Mouse (Mus musculus): Measurements from ENCODE around the gene Oaz3. TPM values are rescaled to one million over a fixed set of nuclear protein-coding genes. Genes with fewer than 3 reads are reported as not detected.

Gene Oaz3
- polyA plus RNA-seq, 1 experiment = not detected

DNA sequence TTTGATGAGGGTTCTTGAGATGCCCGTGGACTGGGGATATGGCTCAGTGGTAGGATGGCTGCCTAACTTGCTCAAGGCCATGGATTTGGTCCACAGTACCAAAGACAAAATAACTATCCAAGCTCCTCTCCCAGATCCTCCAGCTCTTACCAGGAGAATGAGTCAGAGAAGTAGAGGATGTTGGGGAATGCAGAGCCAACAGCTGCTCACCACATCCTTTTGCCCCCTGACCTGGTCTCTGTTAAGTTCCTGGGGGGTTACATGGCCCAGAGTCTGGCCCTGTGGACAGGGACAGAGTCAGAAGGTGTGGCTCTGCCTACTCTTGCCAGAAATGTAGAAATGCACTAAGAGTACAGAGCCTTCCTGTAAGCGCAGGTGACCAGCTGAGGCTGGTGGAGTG lies 16.1 kb upstream of the Oaz3 start:
- H3K4me3 ChIP-seq (ENCODE audit: insufficient read depth, low read length) = no peak overlapping the region
- TF ChIP-seq CTCF (IDR thresholded peaks at IDR 0.05; ENCODE audit: low read depth, low read length) (no peak), POLR2A (IDR thresholded peaks at IDR 0.05; ENCODE audit: borderline replicate concordance, low read depth, low read length) (no peak)
- H3K4me1 ChIP-seq (ENCODE audit: control insufficient read depth, insufficient read depth, low read length) = no peaks in the 10 kb centered on the region
- H3K27ac ChIP-seq (ENCODE audit: insufficient read depth, low read depth, low read length) = no peak overlapping the region

DNA sequence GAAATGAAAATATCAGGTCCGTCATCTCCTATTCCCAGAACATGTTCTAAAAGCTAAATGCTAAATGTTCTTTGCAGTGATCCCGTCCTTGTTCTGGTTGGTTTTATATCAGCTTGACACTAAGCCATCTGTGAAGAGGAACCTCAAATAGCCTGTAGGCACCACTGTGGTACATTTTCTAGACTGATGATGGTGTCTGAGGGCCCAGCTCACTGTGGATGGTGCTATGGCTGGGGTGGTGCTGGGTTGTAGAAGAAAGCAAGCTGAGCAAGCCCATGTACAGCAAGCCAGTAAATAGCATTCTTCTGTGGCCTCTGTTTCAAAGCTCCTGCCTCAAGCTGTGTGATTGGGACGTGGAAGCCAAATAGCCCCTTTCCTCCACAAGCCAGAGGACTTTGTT lies 13.3 kb upstream of the Oaz3 start:
- no peak for TF ChIP-seq POLR2A (IDR thresholded peaks at IDR 0.05; ENCODE audit: borderline replicate concordance, low read depth, low read length)
- TF ChIP-seq CTCF (IDR thresholded peaks at IDR 0.05; ENCODE audit: low read depth, low read length) = no peak
- H3K27ac ChIP-seq (ENCODE audit: insufficient read depth, low read depth, low read length) = no peak overlapping the region
- no peak overlapping the region for H3K4me3 ChIP-seq (ENCODE audit: insufficient read depth, low read length)
- H3K4me1 ChIP-seq (ENCODE audit: control insufficient read depth, insufficient read depth, low read length) = no peaks in the 10 kb centered on the region

DNA sequence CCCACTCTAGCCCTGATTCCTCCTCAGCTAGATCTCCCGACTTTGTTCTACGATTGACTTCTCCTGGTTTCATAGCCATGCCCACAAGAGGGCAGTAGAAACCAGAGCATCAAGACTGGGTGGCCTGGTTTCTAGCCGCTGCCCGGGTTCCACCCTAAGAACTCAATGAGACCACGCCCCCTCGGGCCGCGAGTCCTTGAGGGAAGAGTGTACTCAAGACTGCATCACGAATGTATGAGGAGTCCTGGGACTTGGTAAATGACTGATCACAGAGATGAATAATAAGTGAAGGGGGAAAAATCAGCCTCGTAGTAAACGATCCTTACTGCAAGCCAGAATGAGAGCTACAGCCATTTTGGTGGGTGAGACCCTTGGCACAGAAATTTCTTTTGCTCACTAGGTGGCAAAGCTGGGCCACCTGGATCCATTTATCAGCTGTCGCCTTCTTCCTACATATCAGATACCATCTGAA lies 12.8 kb upstream of the Oaz3 start:
- Histone ChIP-seq H3K4me1 (ENCODE audit: control insufficient read depth, insufficient read depth, low read length) (no peaks in the 10 kb centered on the region), H3K27ac (ENCODE audit: insufficient read depth, low read depth, low read length) (no peak overlapping the region), H3K4me3 (ENCODE audit: insufficient read depth, low read length) (peak overlapping the region; percentile 29; the same call in 1 of the 2 replicates)
- TF ChIP-seq CTCF (IDR thresholded peaks at IDR 0.05; ENCODE audit: low read depth, low read length) (peak; percentile 52), POLR2A (IDR thresholded peaks at IDR 0.05; ENCODE audit: borderline replicate concordance, low read depth, low read length) (no peak)

DNA sequence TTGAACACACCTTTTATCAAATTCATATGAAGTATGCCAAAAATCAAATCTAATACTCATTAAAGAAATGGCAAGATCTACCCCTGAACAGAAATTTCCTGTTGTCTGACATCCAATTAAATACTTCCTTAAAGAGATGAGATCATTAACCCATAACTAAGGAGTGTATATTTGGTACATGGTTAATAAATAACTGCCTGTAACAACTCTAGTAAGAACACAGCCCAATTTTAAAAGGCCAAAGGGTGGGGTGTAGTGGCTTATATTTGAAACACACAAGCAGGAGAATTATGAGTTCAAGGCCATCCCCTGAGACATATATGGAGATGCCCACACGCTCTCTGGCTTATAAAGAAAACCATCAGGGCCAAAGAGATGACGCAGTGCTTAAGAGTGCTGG lies 5.7 kb upstream of the Oaz3 start:
- no peak for TF ChIP-seq CTCF (IDR thresholded peaks at IDR 0.05; ENCODE audit: low read depth, low read length)
- TF ChIP-seq POLR2A (IDR thresholded peaks at IDR 0.05; ENCODE audit: borderline replicate concordance, low read depth, low read length) = no peak
- H3K4me3 ChIP-seq (ENCODE audit: insufficient read depth, low read length) = no peak overlapping the region
- H3K4me1 ChIP-seq (ENCODE audit: control insufficient read depth, insufficient read depth, low read length) = peaks cover 6% of the 10 kb centered on the region
- no peak overlapping the region for H3K27ac ChIP-seq (ENCODE audit: insufficient read depth, low read depth, low read length)

DNA sequence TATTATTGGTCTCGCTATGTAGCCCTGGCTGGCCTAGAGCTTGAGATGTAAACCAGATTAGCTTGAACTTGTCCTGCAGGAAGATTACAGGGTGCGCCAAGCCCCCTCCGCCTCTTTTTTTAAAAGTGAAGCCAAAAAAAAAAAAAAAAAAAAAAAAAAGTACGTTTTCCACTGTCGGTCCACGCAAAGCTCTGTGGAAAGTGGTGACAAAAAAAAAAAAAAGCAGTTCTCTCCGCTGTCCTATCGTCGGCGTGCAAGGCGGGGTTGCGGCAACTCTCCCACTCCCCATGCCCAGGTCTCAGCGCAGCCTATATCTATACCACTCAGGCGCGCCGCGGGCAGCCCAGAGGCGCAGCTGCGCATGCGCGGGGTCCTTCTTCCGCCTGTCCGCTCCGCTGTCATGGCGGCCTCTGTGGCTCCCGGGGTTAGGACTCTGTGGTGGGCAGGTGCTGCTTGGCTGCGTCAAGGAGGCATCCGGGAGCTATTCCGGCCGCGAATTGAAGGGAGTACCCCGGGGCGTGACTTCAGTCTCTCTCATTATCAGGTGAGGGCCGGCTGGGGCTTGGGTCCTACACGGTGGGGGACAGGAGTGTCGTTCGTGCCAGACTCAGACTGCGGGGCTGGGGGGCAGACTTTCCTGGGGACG lies 641 bp downstream of the Oaz3 start, which contains the start of gene Mrpl9:
Mrpl9 (plus strand) TSS at position 368 of the 646 bp plus-strand sequence.
- Histone ChIP-seq H3K27ac (ENCODE audit: insufficient read depth, low read depth, low read length) (peak within 1 kb of the TSS; percentile 59), H3K4me3 (ENCODE audit: insufficient read depth, low read length) (peak within 1 kb of the TSS; percentile 97), H3K4me1 (ENCODE audit: control insufficient read depth, insufficient read depth, low read length) (peaks cover 7% of the 10 kb centered on the region)
- TF ChIP-seq CTCF (IDR thresholded peaks at IDR 0.05; ENCODE audit: low read depth, low read length) = no peak
- no peak for TF ChIP-seq POLR2A (IDR thresholded peaks at IDR 0.05; ENCODE audit: borderline replicate concordance, low read depth, low read length)

DNA sequence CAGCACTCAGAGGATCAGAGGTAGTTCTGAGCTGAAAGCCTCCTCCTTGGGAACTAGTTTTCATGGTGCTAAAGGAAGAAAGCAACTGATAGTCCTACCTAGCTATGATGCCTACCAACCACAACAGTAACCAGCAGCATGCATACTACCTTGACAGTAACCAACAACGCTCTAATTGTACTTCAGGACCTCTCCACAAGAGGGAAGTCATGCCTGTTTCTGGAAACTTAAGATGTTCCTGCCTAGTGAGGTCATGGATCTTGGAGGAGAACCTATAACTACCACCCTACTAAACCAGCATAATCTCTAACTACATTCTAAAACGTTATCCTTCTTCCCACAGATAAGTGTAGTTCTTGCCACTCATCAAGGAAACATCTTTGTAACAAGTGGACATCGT lies 2.5 kb downstream of the Oaz3 start:
- Histone ChIP-seq H3K27ac (ENCODE audit: insufficient read depth, low read depth, low read length) (no peak overlapping the region), H3K4me1 (ENCODE audit: control insufficient read depth, insufficient read depth, low read length) (peaks cover 7% of the 10 kb centered on the region), H3K4me3 (ENCODE audit: insufficient read depth, low read length) (no peak overlapping the region)
- TF ChIP-seq POLR2A (IDR thresholded peaks at IDR 0.05; ENCODE audit: borderline replicate concordance, low read depth, low read length) = no peak
- no peak for TF ChIP-seq CTCF (IDR thresholded peaks at IDR 0.05; ENCODE audit: low read depth, low read length)

DNA sequence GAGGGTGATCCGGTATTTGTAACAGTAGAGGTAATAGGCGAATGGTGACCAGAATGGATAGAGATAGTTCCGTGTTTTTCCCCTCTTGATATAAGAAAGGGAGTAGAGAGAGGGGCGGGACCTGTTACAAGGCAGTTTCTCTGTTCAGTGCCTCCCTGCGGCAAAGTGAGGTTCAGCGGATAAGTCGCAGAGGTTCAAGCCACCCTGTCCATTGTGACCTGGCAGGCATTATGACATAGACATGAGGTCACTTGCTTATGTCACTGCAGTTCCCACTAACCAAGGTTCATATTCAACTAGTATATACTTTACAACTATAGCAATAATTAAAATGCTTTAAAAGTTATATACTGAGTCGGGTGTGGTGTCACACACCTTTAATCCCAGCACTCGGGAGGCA lies 7.3 kb downstream of the Oaz3 start:
- no peak for TF ChIP-seq CTCF (IDR thresholded peaks at IDR 0.05; ENCODE audit: low read depth, low read length)
- no peak for TF ChIP-seq POLR2A (IDR thresholded peaks at IDR 0.05; ENCODE audit: borderline replicate concordance, low read depth, low read length)
- no peak overlapping the region for H3K27ac ChIP-seq (ENCODE audit: insufficient read depth, low read depth, low read length)
- no peak overlapping the region for H3K4me3 ChIP-seq (ENCODE audit: insufficient read depth, low read length)
- H3K4me1 ChIP-seq (ENCODE audit: control insufficient read depth, insufficient read depth, low read length) = no peaks in the 10 kb centered on the region

DNA sequence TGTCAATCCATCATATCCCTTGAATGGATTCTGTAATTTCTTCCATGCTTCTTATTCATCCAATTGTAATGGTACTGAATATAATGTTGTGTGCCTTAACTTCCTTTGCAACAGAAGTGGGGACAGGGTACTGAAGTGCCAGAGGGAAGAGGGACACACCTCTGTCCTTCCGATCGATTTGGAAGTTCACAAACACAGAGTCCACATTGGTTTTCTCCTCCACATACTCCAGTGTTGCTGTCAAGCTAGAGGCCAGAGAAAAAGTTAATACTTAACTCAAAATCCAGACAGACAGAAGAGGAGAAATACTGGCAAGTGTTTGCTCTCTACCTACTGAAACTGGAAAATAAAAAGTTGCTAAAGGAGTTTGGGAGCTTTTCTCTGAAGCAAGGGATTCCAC lies 9.4 kb downstream of the Oaz3 start:
- TF ChIP-seq CTCF (IDR thresholded peaks at IDR 0.05; ENCODE audit: low read depth, low read length) = no peak
- no peak for TF ChIP-seq POLR2A (IDR thresholded peaks at IDR 0.05; ENCODE audit: borderline replicate concordance, low read depth, low read length)
- H3K4me1 ChIP-seq (ENCODE audit: control insufficient read depth, insufficient read depth, low read length) = peaks cover 9% of the 10 kb centered on the region
- H3K27ac ChIP-seq (ENCODE audit: insufficient read depth, low read depth, low read length) = no peak overlapping the region
- no peak overlapping the region for H3K4me3 ChIP-seq (ENCODE audit: insufficient read depth, low read length)

DNA sequence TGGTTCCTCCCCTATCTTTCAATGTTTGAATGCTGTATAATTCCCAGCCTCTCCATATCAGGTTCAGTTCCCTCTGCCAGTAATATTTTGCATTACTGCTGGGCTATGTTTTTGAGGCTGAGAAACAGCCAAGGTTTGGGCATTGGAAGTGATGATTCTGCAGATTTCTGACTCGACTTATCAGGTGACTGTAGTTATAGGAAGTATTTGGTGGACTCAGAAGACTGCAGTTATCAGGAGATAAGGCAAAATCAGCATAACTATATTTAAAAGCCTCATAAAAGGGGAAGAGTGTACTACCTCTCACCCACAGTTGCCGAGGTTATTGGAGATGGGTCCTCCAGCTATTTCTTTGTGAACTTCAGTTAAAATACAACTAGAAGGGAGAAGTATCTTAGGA lies 12.7 kb downstream of the Oaz3 start:
- TF ChIP-seq POLR2A (IDR thresholded peaks at IDR 0.05; ENCODE audit: borderline replicate concordance, low read depth, low read length) = no peak
- TF ChIP-seq CTCF (IDR thresholded peaks at IDR 0.05; ENCODE audit: low read depth, low read length) = no peak
- no peak overlapping the region for H3K4me3 ChIP-seq (ENCODE audit: insufficient read depth, low read length)
- H3K4me1 ChIP-seq (ENCODE audit: control insufficient read depth, insufficient read depth, low read length) = peaks cover 9% of the 10 kb centered on the region

DNA sequence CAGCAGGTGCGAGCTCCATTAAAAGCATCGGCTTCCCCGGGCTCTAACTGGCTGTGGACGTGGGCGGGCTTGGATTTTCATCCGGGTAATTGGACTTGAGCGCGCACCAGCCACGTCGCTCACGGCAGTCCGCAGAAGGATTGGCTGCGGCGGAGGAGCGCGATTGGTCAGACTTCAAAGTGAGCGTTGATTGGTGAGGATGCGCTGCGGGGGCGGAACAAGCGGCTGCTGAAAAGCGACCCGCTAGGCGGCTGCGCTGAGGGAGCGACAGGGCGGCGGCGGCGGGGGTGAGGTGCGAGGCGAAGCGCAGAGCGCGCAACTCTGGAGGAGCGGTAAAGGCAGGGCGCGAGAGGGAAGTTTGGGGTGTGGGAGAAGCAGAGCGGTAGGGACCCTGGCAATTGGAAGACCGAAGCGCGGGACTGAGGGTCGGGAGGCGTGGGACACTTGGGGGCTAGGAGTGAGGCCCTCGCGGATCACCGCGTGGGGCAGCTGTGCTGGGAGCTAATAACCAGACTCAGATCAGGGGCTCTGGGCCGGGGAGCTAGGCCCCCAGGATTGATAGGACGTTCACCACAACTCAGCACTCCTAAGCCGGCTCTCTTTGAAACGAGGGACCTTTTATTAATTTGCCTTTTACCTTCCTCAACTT lies 30.6 kb downstream of the Oaz3 start, which contains the start of gene Tdrkh:
Tdrkh (plus strand) TSS at position 243 of the 649 bp plus-strand sequence.
- H3K4me1 ChIP-seq (ENCODE audit: control insufficient read depth, insufficient read depth, low read length) = peaks cover 3% of the 10 kb centered on the region; the same call in 1 of the 2 replicates
- peak within 1 kb of the TSS; percentile 21 for H3K27ac ChIP-seq (ENCODE audit: insufficient read depth, low read depth, low read length)
- TF ChIP-seq CTCF (IDR thresholded peaks at IDR 0.05; ENCODE audit: low read depth, low read length) (no peak), POLR2A (IDR thresholded peaks at IDR 0.05; ENCODE audit: borderline replicate concordance, low read depth, low read length) (no peak; the same call in 1 of the 2 replicates)
- H3K4me3 ChIP-seq (ENCODE audit: insufficient read depth, low read length) = peak within 1 kb of the TSS; percentile 85

More for the DNA sequence above, 12.7 kb downstream of the Oaz3 start:
- peak overlapping the region; percentile 9; the same call in 1 of the 2 replicates for H3K27ac ChIP-seq (ENCODE audit: insufficient read depth, low read depth, low read length)

Measured in bone marrow macrophage, adult 2 months (primary cell).